8 mouse cellular contexts compared by ENCODE assay signal in the genomic region with DNA sequence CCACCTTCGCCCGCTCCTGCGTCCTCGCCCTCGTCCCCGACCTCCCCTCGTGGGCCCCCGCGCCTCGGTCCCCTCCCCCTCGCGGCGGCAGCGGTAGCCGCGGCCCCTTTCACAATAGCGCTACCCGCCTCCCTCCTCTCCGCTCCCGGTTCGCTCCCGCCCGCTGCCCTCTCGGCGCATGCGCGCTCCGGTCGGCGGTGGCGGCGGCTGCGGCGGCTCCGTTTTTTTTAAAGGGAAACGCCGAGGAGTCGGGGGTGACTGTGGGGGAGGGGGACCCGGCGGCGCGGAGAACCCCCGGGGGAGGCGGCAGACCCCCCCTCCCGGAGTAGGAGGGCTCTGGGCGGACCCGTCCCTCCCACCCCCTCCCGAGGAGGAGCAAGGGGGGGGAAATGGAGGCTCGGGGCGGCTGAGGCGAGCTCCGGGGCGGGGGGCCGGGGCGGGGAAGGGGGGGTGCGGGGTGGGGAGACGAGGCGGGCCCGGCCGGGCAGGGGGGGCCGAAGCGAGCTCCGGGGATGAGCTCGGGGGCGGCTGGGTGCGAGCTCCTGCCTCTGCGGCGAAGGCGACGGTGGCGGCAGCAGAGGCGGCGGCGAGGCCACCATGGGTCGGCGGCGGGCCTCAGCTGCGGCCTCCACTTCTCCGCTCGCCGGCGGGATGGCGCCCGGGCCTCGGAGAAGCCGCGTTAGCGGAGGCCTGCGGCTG. TPM values are rescaled to one million over a fixed set of nuclear protein-coding genes. Genes with fewer than 3 reads are reported as not detected.
DNase-seq lines count a peak whose midpoint lies in the region; ATAC-seq and TF ChIP-seq lines count a peak whose summit lies in the region.

A gene (plus strand): TSS at position 502 of the 699 bp plus-strand sequence.

- peaks cover 22% of the 10 kb centered on the region for H3K36me3 ChIP-seq in embryonic facial prominence, embryonic 15.5 days
- peaks cover 11% of the 10 kb centered on the region for H3K36me3 ChIP-seq in midbrain, postnatal 0 days (ENCODE audit: insufficient read depth, low read length)

- WGBS in embryonic facial prominence, embryonic 15.5 days = under 1% methylated on average over 43 of the region's 89 CpGs
- WGBS in midbrain, postnatal 0 days = under 1% methylated on average over 39 of the region's 89 CpGs

- H3K4me2 ChIP-seq in embryonic facial prominence, embryonic 15.5 days (replicated peaks) = peak within 1 kb of the TSS; percentile 81
- peak within 1 kb of the TSS; percentile 73 for H3K4me2 ChIP-seq in midbrain, postnatal 0 days (ENCODE audit: low read depth, low read length, poor library complexity, severe bottlenecking)

- peak within 1 kb of the TSS; percentile 100 for H3K9ac ChIP-seq in embryonic facial prominence, embryonic 15.5 days
- peak within 1 kb of the TSS; percentile 99 for H3K9ac ChIP-seq in midbrain, postnatal 0 days (replicated peaks; ENCODE audit: low read length, poor library complexity, severe bottlenecking)

- H3K27me3 ChIP-seq in embryonic facial prominence, embryonic 15.5 days = no peaks in the 10 kb centered on the region
- no peaks in the 10 kb centered on the region for H3K27me3 ChIP-seq in midbrain, postnatal 0 days (ENCODE audit: insufficient read depth, low read length)

- H3K27ac ChIP-seq in embryonic facial prominence, embryonic 15.5 days (replicated peaks) = peak within 1 kb of the TSS; percentile 100
- H3K27ac ChIP-seq in midbrain, postnatal 0 days (ENCODE audit: low read depth, low read length) = peak within 1 kb of the TSS; percentile 100

- peak within 1 kb of the TSS; percentile 99 for H3K4me3 ChIP-seq in embryonic facial prominence, embryonic 15.5 days (replicated peaks)
- H3K4me3 ChIP-seq in midbrain, postnatal 0 days (ENCODE audit: low read depth, low read length) = peak within 1 kb of the TSS; percentile 94

- DNase-seq in 3T3-L1 (ENCODE audit: low read depth, low spot score) = peak; percentile 76
- peak; percentile 92 for DNase-seq in adrenal gland, postnatal 25 days
- DNase-seq in heart, adult 8-10 months (ENCODE audit: low spot score) = peak; percentile 76
- peak; percentile 83 to 88 for DNase-seq in kidney, adult 8-10 months
- peak; percentile 92 for DNase-seq in liver
- DNase-seq in midbrain, postnatal 0 days (ENCODE audit: low spot score) = peak; percentile 91
- DNase-seq in spleen, postnatal 36 days (ENCODE audit: low spot score in 2 of 2) = peak; percentile 85 to 87

- TF ChIP-seq CTCF in midbrain, postnatal 0 days (IDR thresholded peaks at IDR 0.05) = peak; percentile 39

- no peaks in the 10 kb centered on the region for H3K9me3 ChIP-seq in embryonic facial prominence, embryonic 15.5 days (replicated peaks)
- H3K9me3 ChIP-seq in midbrain, postnatal 0 days (ENCODE audit: low read length) = no peaks in the 10 kb centered on the region

- ATAC-seq in embryonic facial prominence, embryonic 15.5 days (ENCODE audit: insufficient number of reproducible peaks, low FRiP score, low TSS enrichment, low read depth) = peak; percentile 82
- peak; percentile 72 for ATAC-seq in midbrain, postnatal 0 days (ENCODE audit: low FRiP score)

- H3K4me1 ChIP-seq in embryonic facial prominence, embryonic 15.5 days = peaks cover 28% of the 10 kb centered on the region
- 0 out of 2 replicates have a peak, but pooled peaks cover 3% of the 10 kb centered on the region for H3K4me1 ChIP-seq in midbrain, postnatal 0 days (ENCODE audit: insufficient read depth, low read length)

RNA-seq across cellular contexts. Expression of the gene that starts here (rescaled TPM):
- 109 and 113 TPM in 2 replicates for total RNA-seq in adrenal gland, postnatal 25 days (2021)
- polyA plus RNA-seq in embryonic facial prominence, embryonic 15.5 days (2015; fragmentation: Nextera tagmentation; extraction: Ambion mirVana) = 28.7 and 30.4 TPM in 2 replicates
- 10 to 100 TPM; 72.1 to 84.3 (median 78.7) TPM for total RNA-seq in heart, adult 8-10 months (2022)
- total RNA-seq in midbrain, postnatal 0 days (2014; rRNA removed) = 88.3 and 107 TPM in 2 replicates
- 22.3 and 25.8 TPM in 2 replicates for polyA plus RNA-seq in midbrain, postnatal 0 days (2015; fragmentation: Nextera tagmentation; extraction: Ambion mirVana)

Comparison
In these comparisons a context has a peak if more than half of its experiments do, and no peak if none do; other contexts are left out.
1. Peak in every context shown above with its lines: DNase-seq, ATAC-seq, H3K4me3 ChIP-seq and H3K27ac ChIP-seq.